Mouse (Mus musculus) E14TG2a.4 (cell line): ENCODE measurements around the gene Abl1.

Experiments
- CTCF ChIP-seq: conservative IDR thresholded peaks from 2 replicates; pipeline ENCODE4 v1.5.1; 2014; ENCODE audit warnings: low read length
- NANOG ChIP-seq: IDR thresholded peaks from 2 replicates; pipeline ENCODE4 v1.6.1; 2014; ENCODE audit warnings: borderline replicate concordance, low read length, mixed read lengths

DNA sequence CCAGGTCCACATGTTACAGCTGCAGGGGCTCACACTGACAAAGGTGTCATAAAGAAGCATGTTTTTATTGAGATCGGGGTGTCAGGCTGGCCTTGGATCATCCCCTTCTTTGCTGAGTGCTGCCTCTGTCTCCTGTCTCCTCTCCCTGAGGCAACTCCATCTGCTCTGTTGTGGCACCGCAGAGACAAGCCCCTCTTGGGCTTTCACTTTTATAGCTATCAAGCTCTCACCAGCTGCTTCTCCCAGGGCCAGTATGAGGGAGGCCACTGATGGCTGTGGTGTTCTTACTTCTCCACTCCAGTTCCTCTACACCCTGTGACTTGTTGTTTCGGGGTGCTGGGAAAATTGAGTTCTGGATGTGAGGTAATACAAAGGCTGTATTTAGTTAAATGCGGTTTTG is 80.9 kb downstream of the Abl1 start:
- TF ChIP-seq CTCF (no peak), NANOG (no peak)
